Mouse (Mus musculus) hindbrain, embryonic 11.5 days (tissue): ENCODE measurements at regions not wholly inside any gene's neighbourhood (a gene's known extent, or its start where the extent isn't known, plus 50 kb on each side); places are given as distances from the start of the nearest gene placed in this dataset.
A peak's percentile ranks its signal among the peaks of the same experiment; 100 is the strongest.
"Not testable (repeated sequence)": the region's sequence is repeated elsewhere in the genome, so short reads cannot be mapped to it uniquely, and the experiment has no call there.

Experiments used
- ATAC-seq: fragments of 200-750 bp; cut with Nextera tagmentation; 2 replicates; pipeline ENCODE4 v1.8.0; 2017; ENCODE audit warnings: mild to moderate bottlenecking, moderate TSS enrichment, moderate library complexity; ENCODE audit not compliant: low FRiP score
- DNase-seq: peaks from one replicate; pipeline ENCODE4 v3.0.0-alpha.2; 2015; ENCODE audit warnings: low spot score
- H3K27ac ChIP-seq: fragments of 300-500 bp; sonication (generic); 2 replicates; pipeline ENCODE4 v1.5.1; 2014; ENCODE audit warnings: mild to moderate bottlenecking, low read depth, low read length
- H3K27me3 ChIP-seq: fragments of 300-500 bp; sonication (generic); 2 replicates; pipeline ENCODE4 v1.6.1; 2014; ENCODE audit warnings: mild to moderate bottlenecking, low read length, moderate library complexity, mixed read lengths; ENCODE audit not compliant: control insufficient read depth, insufficient read depth
- H3K36me3 ChIP-seq: fragments of 300-500 bp; sonication (generic); 2 replicates; pipeline ENCODE4 v1.6.1; 2014; ENCODE audit warnings: mild to moderate bottlenecking, low read length, moderate library complexity, mixed read lengths; ENCODE audit not compliant: control insufficient read depth, insufficient read depth
- H3K4me1 ChIP-seq: fragments of 300-500 bp; sonication (generic); replicated peaks from 2 replicates; pipeline ENCODE4 v1.6.1; 2014; ENCODE audit warnings: low read length, mixed read lengths; ENCODE audit not compliant: control insufficient read depth, insufficient read depth
- H3K4me2 ChIP-seq: fragments of 300-500 bp; sonication (generic); replicated peaks from 2 replicates; pipeline ENCODE4 v1.6.1; 2014; ENCODE audit warnings: mild to moderate bottlenecking, low read depth, low read length
- H3K4me3 ChIP-seq: fragments of 300-500 bp; sonication (generic); 2 replicates; pipeline ENCODE4 v1.5.1; 2014; ENCODE audit warnings: low read depth, low read length
- H3K9ac ChIP-seq: fragments of 300-500 bp; sonication (generic); 2 replicates; pipeline ENCODE4 v1.6.1; 2014; ENCODE audit warnings: low read depth, low read length
- H3K9me3 ChIP-seq: fragments of 300-500 bp; sonication (generic); 2 replicates; pipeline ENCODE4 v1.6.1; 2016; ENCODE audit warnings: low read length; ENCODE audit not compliant: control insufficient read depth
- WGBS: fragments of 180-500 bp; shearing (Covaris S2); extraction: QIAGEN DNeasy Blood & Tissue Kit; methylation state at CpG from one replicate; pipeline ENCODE4 v1.1.7; 2014; 5-methylcytosine and 5-hydroxymethylcytosine counted together

GRCm38 (mm10) chr9:43857988-43858387 lies 114.2 kb downstream of the Nectin1 start:
- Histone ChIP-seq H3K27ac (no peak overlapping the region), H3K4me1 (no peaks in the 10 kb centered on the region), H3K9me3 (no peaks in the 10 kb centered on the region), H3K27me3 (peaks cover 6% of the 10 kb centered on the region; the same call in 1 of the 2 replicates), H3K9ac (no peak overlapping the region), H3K4me3 (no peak overlapping the region), H3K36me3 (no peaks in the 10 kb centered on the region), H3K4me2 (no peak overlapping the region)
- DNase-seq (no peak), ATAC-seq (no peak)
- 45% methylated on average over 2 of the region's 2 CpGs for WGBS

- Histone ChIP-seq H3K4me2 (no peak overlapping the region), H3K9me3 (no peaks in the 10 kb centered on the region), H3K4me3 (no peak overlapping the region), H3K36me3 (no peaks in the 10 kb centered on the region), H3K27ac (no peak overlapping the region), H3K4me1 (peaks cover 3% of the 10 kb centered on the region), H3K27me3 (peaks cover 6% of the 10 kb centered on the region; the same call in 1 of the 2 replicates), H3K9ac (no peak overlapping the region)
- 46% methylated on average over 6 of the region's 6 CpGs for WGBS
- no peak for ATAC-seq
- no peak for DNase-seq
These were observed 115.0 kb downstream of the Nectin1 start for GRCm38 (mm10) chr9:43858761-43859160.

GRCm38 (mm10) chr9:43860264-43860663 lies 116.5 kb downstream of the Nectin1 start:
- Histone ChIP-seq H3K27me3 (peaks cover 6% of the 10 kb centered on the region; the same call in 1 of the 2 replicates), H3K4me1 (peaks cover 10% of the 10 kb centered on the region), H3K9me3 (no peaks in the 10 kb centered on the region), H3K4me2 (no peak overlapping the region), H3K9ac (no peak overlapping the region), H3K4me3 (no peak overlapping the region), H3K36me3 (no peaks in the 10 kb centered on the region), H3K27ac (no peak overlapping the region)
- ATAC-seq (no peak), DNase-seq (no peak)
- 90% methylated on average over 2 of the region's 2 CpGs for WGBS

GRCm38 (mm10) chr9:43861375-43861774 lies 117.6 kb downstream of the Nectin1 start:
- 30% methylated on average over 10 of the region's 10 CpGs for WGBS
- no peak overlapping the region for H3K9ac ChIP-seq
- peaks cover 10% of the 10 kb centered on the region for H3K4me1 ChIP-seq
- no peaks in the 10 kb centered on the region for H3K9me3 ChIP-seq
- ATAC-seq, result no peak
- H3K36me3 ChIP-seq, result no peaks in the 10 kb centered on the region
- no peak overlapping the region for H3K4me3 ChIP-seq
- no peak overlapping the region for H3K27ac ChIP-seq
- H3K27me3 ChIP-seq, result peaks cover 6% of the 10 kb centered on the region; the same call in 1 of the 2 replicates
- H3K4me2 ChIP-seq, result no peak overlapping the region
- DNase-seq, result no peak

- ATAC-seq, H3K4me3 ChIP-seq, H3K4me2 ChIP-seq, H3K9me3 ChIP-seq, DNase-seq, H3K36me3 ChIP-seq, H3K27ac ChIP-seq, H3K27me3 ChIP-seq, H3K9ac ChIP-seq: not testable (repeated sequence)
- peaks cover 10% of the 10 kb centered on the region for H3K4me1 ChIP-seq
- 28% methylated on average over 11 of the region's 11 CpGs for WGBS
These were observed 118.2 kb downstream of the Nectin1 start for GRCm38 (mm10) chr9:43862034-43862433.

GRCm38 (mm10) chr9:43863609-43864397 lies 120.0 kb downstream of the Nectin1 start:
- Histone ChIP-seq H3K27ac (peak overlapping the region; percentile 68), H3K27me3 (peaks cover 6% of the 10 kb centered on the region; the same call in 1 of the 2 replicates), H3K4me1 (peaks cover 10% of the 10 kb centered on the region), H3K9me3 (no peaks in the 10 kb centered on the region), H3K4me2 (peak overlapping the region; percentile 37), H3K36me3 (no peaks in the 10 kb centered on the region), H3K9ac (peak overlapping the region; percentile 49; the same call in 1 of the 2 replicates), H3K4me3 (0 out of 2 replicates have a peak overlapping the region, but pooled peaks have one; percentile 8)
- 2% methylated on average over 28 of the region's 30 CpGs for WGBS
- peak; percentile 87 for ATAC-seq
- DNase-seq, result peak; percentile 70

GRCm38 (mm10) chr9:43866802-43867201 lies 123.0 kb downstream of the Nectin1 start:
- H3K4me2 ChIP-seq, result no peak overlapping the region
- no peak overlapping the region for H3K27ac ChIP-seq
- H3K4me3 ChIP-seq, result no peak overlapping the region
- DNase-seq (no peak), ATAC-seq (no peak)
- peaks cover 10% of the 10 kb centered on the region for H3K4me1 ChIP-seq
- WGBS, result 84% methylated on average over 12 of the region's 12 CpGs
- peaks cover 6% of the 10 kb centered on the region; the same call in 1 of the 2 replicates for H3K27me3 ChIP-seq
- no peaks in the 10 kb centered on the region for H3K9me3 ChIP-seq
- no peaks in the 10 kb centered on the region for H3K36me3 ChIP-seq
- H3K9ac ChIP-seq, result no peak overlapping the region

- WGBS, result 77% methylated on average over 2 of the region's 2 CpGs
- Histone ChIP-seq H3K9ac (no peak overlapping the region), H3K4me1 (no peaks in the 10 kb centered on the region), H3K4me3 (no peak overlapping the region), H3K36me3 (no peaks in the 10 kb centered on the region), H3K9me3 (no peaks in the 10 kb centered on the region), H3K27ac (no peak overlapping the region), H3K4me2 (no peak overlapping the region), H3K27me3 (peaks cover 5% of the 10 kb centered on the region; the same call in 1 of the 2 replicates)
- ATAC-seq (no peak), DNase-seq (no peak)
These were observed 130.1 kb downstream of the Nectin1 start for GRCm38 (mm10) chr9:43873841-43874240.

- WGBS, result 79% methylated on average over 5 of the region's 5 CpGs
- no peak for ATAC-seq
- no peak overlapping the region for H3K9ac ChIP-seq
- no peak overlapping the region for H3K4me2 ChIP-seq
- no peak for DNase-seq
- peaks cover 5% of the 10 kb centered on the region; the same call in 1 of the 2 replicates for H3K27me3 ChIP-seq
- H3K27ac ChIP-seq, result no peak overlapping the region
- no peaks in the 10 kb centered on the region for H3K36me3 ChIP-seq
- no peaks in the 10 kb centered on the region for H3K9me3 ChIP-seq
- peaks cover under 1% of the 10 kb centered on the region; the same call in 1 of the 2 replicates for H3K4me1 ChIP-seq
- H3K4me3 ChIP-seq, result no peak overlapping the region
These were observed 130.5 kb downstream of the Nectin1 start for GRCm38 (mm10) chr9:43874332-43874731.
